Mouse (Mus musculus): ENCODE data around the gene Gm10322. TPM values are rescaled to one million over a fixed set of nuclear protein-coding genes. Genes with fewer than 3 reads are reported as not detected.

Gene Gm10322
- polyA plus RNA-seq, 1 experiment: not detected

GRCm38 (mm10) chr10:59603843-59604242 lies 12.0 kb upstream of the Gm10322 start:
- no peak for DNase-seq (ENCODE audit: low read depth)

GRCm38 (mm10) chr10:59604879-59605464 lies 10.9 kb upstream of the Gm10322 start:
- TF ChIP-seq CTCF (IDR thresholded peaks at IDR 0.05; ENCODE audit: borderline replicate concordance, extremely low read depth, insufficient read depth, insufficient read length) (no peak), POLR2A (IDR thresholded peaks at IDR 0.05; ENCODE audit: borderline replicate concordance, extremely low read depth, insufficient read depth, insufficient read length, poor library complexity, severe bottlenecking) (no peak)
- DNase-seq (ENCODE audit: low read depth): no peak

More at GRCm38 (mm10) chr10:59603843-59604242, 12.0 kb upstream of the Gm10322 start:
- TF ChIP-seq POLR2A (IDR thresholded peaks at IDR 0.05; ENCODE audit: borderline replicate concordance, extremely low read depth, insufficient read depth, insufficient read length, poor library complexity, severe bottlenecking) (no peak), CTCF (IDR thresholded peaks at IDR 0.05; ENCODE audit: borderline replicate concordance, extremely low read depth, insufficient read depth, insufficient read length) (no peak)

- no peak for TF ChIP-seq CTCF (IDR thresholded peaks at IDR 0.05; ENCODE audit: borderline replicate concordance, extremely low read depth, insufficient read depth, insufficient read length)
- no peak for DNase-seq (ENCODE audit: low read depth)
These were observed 2.6 kb upstream of the Gm10322 start for GRCm38 (mm10) chr10:59613276-59613675.

GRCm38 (mm10) chr10:59614141-59614540 lies 1.7 kb upstream of the Gm10322 start:
- DNase-seq (ENCODE audit: low read depth): no peak
- TF ChIP-seq CTCF (IDR thresholded peaks at IDR 0.05; ENCODE audit: borderline replicate concordance, extremely low read depth, insufficient read depth, insufficient read length): no peak
- TF ChIP-seq POLR2A (IDR thresholded peaks at IDR 0.05; ENCODE audit: borderline replicate concordance, extremely low read depth, insufficient read depth, insufficient read length, poor library complexity, severe bottlenecking): no peak

GRCm38 (mm10) chr10:59615411-59615810 lies 452 bp upstream of the Gm10322 start:
- TF ChIP-seq POLR2A (IDR thresholded peaks at IDR 0.05; ENCODE audit: borderline replicate concordance, extremely low read depth, insufficient read depth, insufficient read length, poor library complexity, severe bottlenecking) (no peak), CTCF (IDR thresholded peaks at IDR 0.05; ENCODE audit: borderline replicate concordance, extremely low read depth, insufficient read depth, insufficient read length) (no peak)
- DNase-seq (ENCODE audit: low read depth): peak; percentile 31

- peak; percentile 98 for DNase-seq (ENCODE audit: low read depth)
These were observed 659 bp downstream of the Gm10322 start, which contains the start of gene Mcu for GRCm38 (mm10) chr10:59616522-59616921. Gene Mcu, minus strand, starts transcription at chr10:59616692.

GRCm38 (mm10) chr10:59617776-59618175 lies 1.9 kb downstream of the Gm10322 start:
- no peak for DNase-seq (ENCODE audit: low read depth)
- TF ChIP-seq POLR2A (IDR thresholded peaks at IDR 0.05; ENCODE audit: borderline replicate concordance, extremely low read depth, insufficient read depth, insufficient read length, poor library complexity, severe bottlenecking) (no peak), CTCF (IDR thresholded peaks at IDR 0.05; ENCODE audit: borderline replicate concordance, extremely low read depth, insufficient read depth, insufficient read length) (no peak)

More at GRCm38 (mm10) chr10:59616522-59616921, 659 bp downstream of the Gm10322 start, which contains the start of gene Mcu:
- TF ChIP-seq CTCF (IDR thresholded peaks at IDR 0.05; ENCODE audit: borderline replicate concordance, extremely low read depth, insufficient read depth, insufficient read length) (no peak), POLR2A (IDR thresholded peaks at IDR 0.05; ENCODE audit: borderline replicate concordance, extremely low read depth, insufficient read depth, insufficient read length, poor library complexity, severe bottlenecking) (peak; percentile 65)

GRCm38 (mm10) chr10:59621355-59621754 lies 5.5 kb downstream of the Gm10322 start:
- TF ChIP-seq CTCF (IDR thresholded peaks at IDR 0.05; ENCODE audit: borderline replicate concordance, extremely low read depth, insufficient read depth, insufficient read length) (no peak), POLR2A (IDR thresholded peaks at IDR 0.05; ENCODE audit: borderline replicate concordance, extremely low read depth, insufficient read depth, insufficient read length, poor library complexity, severe bottlenecking) (no peak)
- DNase-seq (ENCODE audit: low read depth): no peak

GRCm38 (mm10) chr10:59623496-59623895 lies 7.6 kb downstream of the Gm10322 start:
- no peak for TF ChIP-seq CTCF (IDR thresholded peaks at IDR 0.05; ENCODE audit: borderline replicate concordance, extremely low read depth, insufficient read depth, insufficient read length)
- no peak for DNase-seq (ENCODE audit: low read depth)

GRCm38 (mm10) chr10:59628641-59629505 lies 13.0 kb downstream of the Gm10322 start:
- peak; percentile 90 for DNase-seq (ENCODE audit: low read depth)
- TF ChIP-seq CTCF (IDR thresholded peaks at IDR 0.05; ENCODE audit: borderline replicate concordance, extremely low read depth, insufficient read depth, insufficient read length) (no peak), POLR2A (IDR thresholded peaks at IDR 0.05; ENCODE audit: borderline replicate concordance, extremely low read depth, insufficient read depth, insufficient read length, poor library complexity, severe bottlenecking) (no peak)

GRCm38 (mm10) chr10:59629506-59629782 lies 13.6 kb downstream of the Gm10322 start:
- TF ChIP-seq POLR2A (IDR thresholded peaks at IDR 0.05; ENCODE audit: borderline replicate concordance, extremely low read depth, insufficient read depth, insufficient read length, poor library complexity, severe bottlenecking) (no peak), CTCF (IDR thresholded peaks at IDR 0.05; ENCODE audit: borderline replicate concordance, extremely low read depth, insufficient read depth, insufficient read length) (no peak)

GRCm38 (mm10) chr10:59636048-59636447 lies 20.2 kb downstream of the Gm10322 start:
- peak; percentile 53 for DNase-seq (ENCODE audit: low read depth)
- TF ChIP-seq CTCF (IDR thresholded peaks at IDR 0.05; ENCODE audit: borderline replicate concordance, extremely low read depth, insufficient read depth, insufficient read length): no peak
- TF ChIP-seq POLR2A (IDR thresholded peaks at IDR 0.05; ENCODE audit: borderline replicate concordance, extremely low read depth, insufficient read depth, insufficient read length, poor library complexity, severe bottlenecking): no peak

More at GRCm38 (mm10) chr10:59629506-59629782, 13.6 kb downstream of the Gm10322 start:
- DNase-seq (ENCODE audit: low read depth): no peak

Data from brain, embryonic 14.5 days (tissue).